Mouse (Mus musculus): ENCODE measurements at regions not wholly inside any gene's neighbourhood (a gene's known extent, or its start where the extent isn't known, plus 50 kb on each side); places are given as distances from the start of the nearest gene placed in this dataset.

- no peak for DNase-seq (ENCODE audit: low spot score)
These were observed 231.4 kb upstream of the Rgma start for GRCm38 (mm10) chr7:73143902-73144301.

GRCm38 (mm10) chr7:73144846-73145245 lies 230.5 kb upstream of the Rgma start:
- no peak for DNase-seq (ENCODE audit: low spot score)

GRCm38 (mm10) chr7:73147251-73147650 lies 228.1 kb upstream of the Rgma start:
- peak; percentile 20 for DNase-seq (ENCODE audit: low spot score)

- DNase-seq (ENCODE audit: low spot score): no peak
These were observed 224.9 kb upstream of the Rgma start for GRCm38 (mm10) chr7:73150436-73150835.

GRCm38 (mm10) chr7:73151586-73152467 lies 223.5 kb upstream of the Rgma start:
- no peak for DNase-seq (ENCODE audit: low spot score)

GRCm38 (mm10) chr7:73153668-73154067 lies 221.6 kb upstream of the Rgma start:
- no peak for DNase-seq (ENCODE audit: low spot score)

GRCm38 (mm10) chr7:73158833-73159232 lies 216.5 kb upstream of the Rgma start:
- DNase-seq (ENCODE audit: low spot score): no peak

- DNase-seq (ENCODE audit: low spot score): no peak
These were observed 214.3 kb upstream of the Rgma start for GRCm38 (mm10) chr7:73160968-73161367.

- no peak for DNase-seq (ENCODE audit: low spot score)
These were observed 211.6 kb upstream of the Rgma start for GRCm38 (mm10) chr7:73163687-73164086.

GRCm38 (mm10) chr7:73165521-73165920 lies 209.8 kb upstream of the Rgma start:
- no peak for DNase-seq (ENCODE audit: low spot score)

- no peak for DNase-seq (ENCODE audit: low spot score)
These were observed 205.9 kb upstream of the Rgma start for GRCm38 (mm10) chr7:73169416-73169815.

- no peak for DNase-seq (ENCODE audit: low spot score)
These were observed 202.7 kb upstream of the Rgma start for GRCm38 (mm10) chr7:73172615-73173014.

GRCm38 (mm10) chr7:73183761-73184160 lies 191.5 kb upstream of the Rgma start:
- no peak for DNase-seq (ENCODE audit: low spot score)

- no peak for DNase-seq (ENCODE audit: low spot score)
These were observed 190.9 kb upstream of the Rgma start for GRCm38 (mm10) chr7:73184208-73185070.

- DNase-seq (ENCODE audit: low spot score): no peak
These were observed 190.2 kb upstream of the Rgma start for GRCm38 (mm10) chr7:73185071-73185531.

- no peak for DNase-seq (ENCODE audit: low spot score)
These were observed 189.7 kb upstream of the Rgma start for GRCm38 (mm10) chr7:73185591-73185990.

GRCm38 (mm10) chr7:73186501-73186900 lies 188.8 kb upstream of the Rgma start:
- peak; percentile 56 for DNase-seq (ENCODE audit: low spot score)

GRCm38 (mm10) chr7:73191388-73192278 lies 183.7 kb upstream of the Rgma start:
- DNase-seq (ENCODE audit: low spot score): no peak

- DNase-seq (ENCODE audit: low spot score): no peak
These were observed 182.5 kb upstream of the Rgma start for GRCm38 (mm10) chr7:73192839-73193238.

GRCm38 (mm10) chr7:73195306-73195705 lies 180.0 kb upstream of the Rgma start:
- no peak for DNase-seq (ENCODE audit: low spot score)

GRCm38 (mm10) chr7:73196851-73197531 lies 178.3 kb upstream of the Rgma start:
- DNase-seq (ENCODE audit: low spot score): no peak
